Mouse (Mus musculus): ENCODE results near the gene C2cd5.

The C2cd5 gene

GRCm38 (mm10) chr6:143072412-143073014 is 27.4 kb downstream of the C2cd5 start:
- peak; percentile 34 for DNase-seq (ENCODE audit: low spot score)

- DNase-seq (ENCODE audit: low spot score) = no peak
Observed at GRCm38 (mm10) chr6:143070736-143071135, 29.2 kb downstream of the C2cd5 start.

GRCm38 (mm10) chr6:143070019-143070418 is 29.9 kb downstream of the C2cd5 start:
- no peak for DNase-seq (ENCODE audit: low spot score)

DNA sequence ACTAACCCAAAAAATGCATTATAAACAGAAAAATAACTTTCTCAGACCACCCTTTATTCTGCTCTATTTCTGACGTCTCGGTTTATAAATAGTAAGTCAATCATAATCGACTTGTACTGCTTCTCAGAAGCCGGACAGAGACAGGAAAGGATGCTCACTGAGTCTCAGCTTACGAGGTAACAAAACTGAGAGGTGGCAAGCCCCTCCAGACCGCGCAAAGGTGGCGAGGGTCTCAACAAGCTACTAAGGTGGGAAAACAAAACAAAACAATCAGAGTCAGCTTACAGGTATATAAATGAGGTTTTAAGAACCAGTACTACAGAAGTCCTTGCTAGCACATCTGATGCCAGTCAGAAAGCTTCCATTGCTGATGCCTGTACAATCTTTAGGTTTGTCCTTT is 30.3 kb downstream of the C2cd5 start:
- no peak for DNase-seq (ENCODE audit: low spot score)

DNA sequence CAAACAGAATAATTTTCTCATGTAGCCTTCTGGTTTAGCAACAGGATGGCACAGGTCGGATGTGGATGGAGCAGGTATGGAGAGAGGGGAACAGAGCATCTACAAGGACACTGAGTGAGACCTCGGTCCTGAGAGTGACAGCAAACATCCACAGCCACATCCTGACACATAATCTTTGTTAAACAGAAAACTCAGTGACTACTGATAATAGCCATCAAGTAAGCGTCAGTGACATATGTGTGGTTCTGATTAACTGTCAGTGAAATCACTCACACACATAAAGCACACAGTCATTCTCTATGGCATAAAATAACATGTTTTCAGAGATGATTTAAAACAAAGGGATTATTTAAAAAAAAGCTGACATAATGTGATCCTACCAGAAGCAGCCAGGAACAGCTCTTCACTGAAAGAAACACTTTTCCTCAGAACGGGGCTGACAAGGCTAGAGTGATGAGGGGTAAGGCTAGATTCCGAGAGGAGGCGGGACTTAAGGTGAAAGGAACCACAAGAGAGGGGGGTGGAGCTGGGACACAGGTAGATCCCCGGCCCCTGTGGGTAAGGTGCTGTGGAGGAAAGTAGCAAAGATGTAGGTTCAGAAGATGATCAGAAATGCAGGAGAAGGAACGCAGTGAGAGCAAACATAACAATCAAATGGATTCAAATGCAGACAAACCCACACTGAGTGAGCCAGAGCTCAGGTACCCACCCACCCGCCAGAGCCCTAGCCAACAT is 31.6 kb downstream of the C2cd5 start:
- no peak for DNase-seq (ENCODE audit: low spot score)

GRCm38 (mm10) chr6:143067654-143068053 is 32.3 kb downstream of the C2cd5 start:
- no peak for DNase-seq (ENCODE audit: low spot score)

GRCm38 (mm10) chr6:143066859-143067258 is 33.1 kb downstream of the C2cd5 start:
- no peak for DNase-seq (ENCODE audit: low spot score)

- DNase-seq (ENCODE audit: low spot score) = no peak
Observed at GRCm38 (mm10) chr6:143064047-143064446, 35.9 kb downstream of the C2cd5 start.

DNA sequence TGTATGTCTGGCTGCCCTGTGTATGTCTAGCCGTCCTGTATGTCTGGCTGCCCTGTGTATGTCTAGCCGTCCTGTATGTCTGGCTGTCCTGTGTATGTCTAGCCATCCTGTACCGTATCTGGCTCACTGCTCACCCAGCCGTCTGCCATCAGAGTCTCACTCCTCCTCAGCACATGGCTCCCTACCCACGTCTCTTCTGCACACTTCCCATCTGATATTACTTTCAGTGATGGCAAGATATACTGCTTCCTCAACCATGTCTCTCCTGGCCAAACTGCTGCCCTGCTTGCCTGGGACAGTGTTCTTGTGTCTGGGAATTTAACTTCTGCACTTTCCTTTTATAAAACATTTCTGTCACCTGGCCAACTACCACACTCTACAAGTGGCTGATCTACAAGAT is 42.3 kb downstream of the C2cd5 start:
- DNase-seq (ENCODE audit: low spot score) = no peak

DNA sequence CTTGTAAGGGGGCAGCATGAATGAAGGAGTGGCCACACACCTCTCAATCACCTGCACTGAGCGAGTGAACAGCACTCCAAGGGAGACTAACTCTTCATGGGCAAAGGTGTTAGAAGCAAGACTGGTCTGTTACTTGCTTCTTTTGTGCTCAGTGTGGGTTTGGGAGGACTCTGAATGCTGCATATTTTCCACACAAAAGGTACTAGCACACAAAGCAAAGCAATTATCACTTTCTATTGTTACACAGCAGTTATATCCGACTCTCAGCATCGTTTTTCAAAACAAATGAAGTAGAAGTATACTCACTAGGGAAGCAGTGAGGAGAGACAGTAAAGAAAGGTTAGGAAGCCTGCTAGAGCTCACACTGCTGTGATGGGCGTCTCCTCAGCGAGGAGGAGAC is 48.4 kb downstream of the C2cd5 start:
- DNase-seq (ENCODE audit: low spot score) = no peak

DNA sequence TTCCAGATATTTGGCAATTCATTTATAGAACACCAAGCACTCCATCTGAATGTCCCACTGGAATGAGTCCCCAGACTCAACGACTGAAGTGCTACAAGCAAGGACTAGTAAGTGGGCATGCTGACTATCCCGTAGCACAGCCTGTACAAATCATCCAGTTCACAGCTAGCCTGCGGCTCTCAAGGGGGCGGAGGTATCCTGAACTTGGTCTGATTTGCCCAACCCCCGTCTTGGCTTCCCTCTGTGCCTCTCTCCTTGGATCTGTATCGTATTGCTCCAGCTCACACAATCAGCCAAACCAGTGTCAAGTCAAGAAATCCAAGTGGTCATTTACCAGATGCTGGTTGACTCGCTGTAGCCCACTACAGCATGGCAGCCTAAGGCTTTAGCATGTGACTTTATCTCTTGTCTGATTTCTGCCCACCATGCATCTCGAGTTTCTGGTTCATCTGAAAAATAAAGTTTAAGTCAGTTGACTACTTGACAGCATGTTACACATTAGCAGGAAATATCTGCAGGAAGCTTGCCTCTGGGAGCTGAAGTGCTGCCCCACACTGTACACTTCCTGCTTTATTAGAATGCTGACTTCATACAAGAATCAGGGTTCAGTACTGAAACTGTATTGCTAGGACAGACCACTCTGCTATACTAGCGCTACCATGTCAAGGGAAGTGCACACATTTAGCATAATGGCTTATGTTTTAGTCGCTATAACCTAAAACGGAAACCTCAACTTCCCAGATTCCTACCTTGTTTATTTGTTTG is 50.0 kb downstream of the C2cd5 start:
- no peak for DNase-seq (ENCODE audit: low spot score)

DNA sequence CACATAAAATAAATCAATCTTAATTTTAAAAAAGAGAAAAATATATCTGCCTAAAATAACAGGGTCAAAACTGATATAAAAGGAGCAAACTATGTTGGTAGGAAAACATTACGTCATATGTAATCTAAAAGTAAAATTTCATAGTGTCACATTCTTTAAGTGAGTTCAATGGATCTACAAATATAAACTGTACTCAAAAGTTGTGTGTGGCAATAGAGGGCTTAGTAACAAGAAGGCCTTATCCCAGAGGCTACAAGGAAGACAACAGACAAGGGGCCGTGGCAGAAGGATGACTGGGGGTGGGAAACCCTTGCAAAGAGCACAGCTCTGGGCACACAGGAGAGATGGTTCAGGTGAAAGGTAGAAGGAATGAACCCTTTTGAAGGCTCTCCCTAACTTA is 50.8 kb downstream of the C2cd5 start:
- DNase-seq (ENCODE audit: low spot score) = no peak

- DNase-seq (ENCODE audit: low spot score) = peak; percentile 23
Observed at GRCm38 (mm10) chr6:143047538-143048258, 52.2 kb downstream of the C2cd5 start.

GRCm38 (mm10) chr6:143041578-143041977 is 58.4 kb downstream of the C2cd5 start:
- no peak for DNase-seq (ENCODE audit: low spot score)

DNA sequence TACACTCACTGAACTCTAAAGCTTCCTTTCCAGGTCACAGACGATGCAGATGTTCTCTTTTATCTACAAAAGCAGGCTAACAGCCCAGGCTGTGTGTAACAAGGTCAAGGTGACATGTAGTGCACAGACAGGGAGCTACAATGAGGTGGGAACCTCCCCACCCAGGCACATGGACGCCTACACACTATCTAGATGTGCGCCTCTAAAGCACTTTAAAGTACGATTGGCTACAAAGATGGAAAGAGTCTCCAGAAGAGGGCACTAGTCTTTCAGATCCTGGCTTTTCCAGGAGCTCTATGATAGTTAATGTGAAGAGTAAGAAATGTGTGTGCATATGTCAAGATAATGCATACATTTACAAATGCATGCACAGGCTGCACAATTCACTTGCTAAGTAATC is 64.7 kb downstream of the C2cd5 start:
- no peak for DNase-seq (ENCODE audit: low spot score)

GRCm38 (mm10) chr6:143034503-143034902 is 65.4 kb downstream of the C2cd5 start:
- DNase-seq (ENCODE audit: low spot score) = no peak

- DNase-seq (ENCODE audit: low spot score) = no peak
Observed at GRCm38 (mm10) chr6:143030521-143030920, 69.4 kb downstream of the C2cd5 start.

- DNase-seq (ENCODE audit: low spot score) = no peak
Observed at GRCm38 (mm10) chr6:143027896-143028295, 72.0 kb downstream of the C2cd5 start.

DNA sequence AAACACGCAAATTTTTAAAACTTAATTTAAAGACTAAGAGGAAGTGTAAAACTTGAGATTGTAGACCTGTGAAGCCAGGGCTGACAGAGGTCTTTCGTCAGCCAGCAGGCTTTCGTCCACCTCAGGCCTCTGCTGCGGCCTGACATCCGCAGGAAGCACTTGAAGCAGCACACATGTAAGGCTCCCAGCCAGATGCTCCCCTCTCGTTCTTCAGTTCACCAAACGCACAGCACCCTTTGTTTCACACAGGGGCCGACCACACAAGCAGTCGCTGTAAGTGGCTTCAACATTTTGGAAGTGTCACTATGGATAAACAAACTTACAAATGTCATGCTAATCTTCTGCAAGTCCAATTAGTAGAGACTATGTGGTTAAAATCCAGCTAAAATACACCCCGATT is 72.5 kb downstream of the C2cd5 start:
- no peak for DNase-seq (ENCODE audit: low spot score)

GRCm38 (mm10) chr6:143023691-143024090 is 76.2 kb downstream of the C2cd5 start:
- no peak for DNase-seq (ENCODE audit: low spot score)

DNA sequence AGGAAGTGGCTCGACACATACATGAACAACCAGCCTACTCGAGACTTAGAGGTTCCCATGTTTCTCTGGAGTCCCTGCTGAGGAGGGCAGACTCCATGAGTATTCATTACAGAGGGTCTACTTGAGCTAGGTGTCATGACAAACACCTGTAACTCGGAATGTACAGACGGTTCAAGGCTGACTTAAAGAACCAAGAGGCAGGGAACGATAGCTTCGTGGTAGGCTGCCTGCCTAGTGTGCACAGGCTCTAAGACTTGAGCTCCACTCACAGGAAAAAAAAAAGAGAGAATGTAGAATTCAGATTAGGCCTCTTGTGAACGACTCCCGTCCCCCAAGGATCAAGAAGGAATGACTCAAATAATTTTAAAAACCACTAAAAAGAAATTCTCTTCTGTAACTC is 78.2 kb downstream of the C2cd5 start:
- DNase-seq (ENCODE audit: low spot score) = no peak

DNA sequence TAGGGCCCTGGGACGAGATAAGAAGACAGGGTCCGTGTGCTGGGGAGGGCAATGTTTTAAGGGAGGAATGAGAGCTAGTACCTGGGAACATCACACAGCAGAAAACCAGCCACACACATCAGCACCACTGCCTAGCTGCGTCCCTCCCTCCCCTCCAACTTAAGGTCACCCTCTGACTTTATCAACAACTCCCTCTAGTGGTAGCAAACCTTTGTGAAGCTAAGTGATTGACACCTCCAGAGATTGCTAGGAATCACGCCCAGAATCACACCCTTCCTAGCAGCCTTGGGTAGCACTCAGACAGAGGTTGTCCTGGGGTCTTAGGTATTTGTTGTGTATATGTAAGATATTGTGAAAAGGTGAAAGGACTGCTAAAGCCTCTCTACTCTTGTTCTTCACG is 79.3 kb downstream of the C2cd5 start:
- peak; percentile 8 for DNase-seq (ENCODE audit: low spot score)

GRCm38 (mm10) chr6:143020146-143020545 is 79.8 kb downstream of the C2cd5 start:
- no peak for DNase-seq (ENCODE audit: low spot score)
